Mouse (Mus musculus) neural tube, embryonic 10.5 days (tissue): ENCODE data around the gene Lmcd1.
A peak's percentile ranks its signal among the peaks of the same experiment; 100 is the strongest.

Source experiments
- DNase-seq: peaks from one replicate; pipeline ENCODE4 v3.0.0-alpha.2; 2017; ENCODE audit warnings: low spot score; ENCODE audit errors: extremely low spot score

The Lmcd1 gene

DNA sequence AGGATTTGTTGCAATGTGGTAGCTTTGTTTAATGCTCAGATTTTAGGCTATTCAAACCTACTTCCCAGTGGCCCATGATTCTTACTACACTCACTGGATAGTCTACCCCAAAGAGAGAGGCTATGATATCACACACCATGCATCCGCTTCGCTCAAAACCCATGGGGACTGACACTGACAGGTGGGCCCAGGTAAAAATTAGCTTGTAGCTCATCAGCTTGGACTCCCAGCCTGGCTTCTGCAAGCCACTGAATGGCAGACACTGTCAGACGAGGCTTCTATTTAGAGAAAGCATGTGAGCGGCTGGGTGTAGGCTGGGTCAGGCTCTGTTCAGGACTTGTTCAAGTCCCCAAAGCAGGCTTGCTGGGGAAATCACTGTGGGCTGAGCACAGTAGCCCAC is 76.9 kb downstream of the Lmcd1 start:
- DNase-seq = no peak

DNA sequence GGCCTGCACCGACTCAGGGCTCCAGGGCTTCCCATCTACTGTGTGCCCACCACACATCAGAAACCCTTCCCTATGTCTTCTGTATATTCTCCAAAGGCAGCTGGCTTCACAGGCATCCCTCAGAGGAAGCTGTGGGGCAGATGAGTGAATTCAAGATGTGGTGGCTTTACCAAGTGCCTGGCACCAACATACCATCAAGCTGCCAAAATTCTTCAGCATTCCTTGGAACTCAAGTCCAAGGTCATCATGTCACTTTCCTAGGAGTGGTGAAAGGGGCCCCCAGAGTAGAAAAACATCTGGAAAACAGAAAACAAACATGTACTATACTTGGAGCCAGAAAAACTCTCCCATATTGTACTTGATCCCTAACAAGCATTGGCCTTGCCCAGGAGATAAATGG is 85.8 kb downstream of the Lmcd1 start:
- DNase-seq = no peak

DNA sequence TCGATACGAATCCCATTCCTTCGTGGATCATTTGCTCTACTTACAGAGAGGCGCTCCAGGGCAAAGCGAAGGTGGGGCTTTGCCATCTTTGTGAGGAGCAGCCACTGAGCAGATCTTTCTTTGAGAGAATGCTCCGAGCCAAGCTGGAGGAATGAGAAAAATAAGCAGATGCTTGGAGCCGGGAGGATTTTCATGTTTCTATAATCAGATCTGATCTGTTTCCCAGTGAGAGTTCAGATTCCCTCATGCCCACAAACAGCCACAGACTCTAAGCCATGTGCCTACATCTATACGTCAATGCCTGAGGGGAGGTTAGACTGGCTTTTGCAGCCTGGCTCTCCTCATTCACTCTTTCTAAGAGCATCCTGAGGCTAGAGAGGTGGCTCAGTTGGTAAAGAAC is 87.1 kb downstream of the Lmcd1 start:
- no peak for DNase-seq

DNA sequence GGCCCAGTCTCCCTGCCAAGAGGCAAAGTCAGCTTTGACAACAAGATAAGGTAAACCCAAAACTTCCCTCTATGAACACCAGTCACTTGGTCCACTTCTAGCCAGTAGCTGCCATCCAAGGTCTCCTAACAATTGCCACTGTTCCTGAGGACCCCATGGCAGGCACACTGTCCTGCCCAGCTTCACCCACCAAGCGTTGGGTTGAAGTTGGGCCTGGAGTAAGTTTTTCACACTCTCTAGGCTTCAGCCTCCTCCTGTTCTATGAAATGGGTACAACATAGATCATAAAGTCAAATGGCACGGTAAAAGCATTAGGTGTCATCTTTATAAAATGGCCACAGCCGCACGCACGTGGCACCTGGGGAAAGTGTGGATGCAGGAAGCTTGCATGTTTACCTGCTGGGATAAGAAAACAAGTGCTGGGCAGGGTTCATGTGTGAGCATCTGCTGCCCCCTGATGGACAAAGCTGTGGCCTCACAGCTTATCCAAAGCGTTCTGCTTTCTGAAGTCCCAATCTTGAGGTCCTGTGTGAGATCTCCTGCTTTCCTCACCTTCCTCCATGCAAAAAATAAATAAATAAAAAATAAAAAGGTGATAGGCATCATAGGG is 88.9 kb downstream of the Lmcd1 start:
- peak; percentile 56 for DNase-seq

DNA sequence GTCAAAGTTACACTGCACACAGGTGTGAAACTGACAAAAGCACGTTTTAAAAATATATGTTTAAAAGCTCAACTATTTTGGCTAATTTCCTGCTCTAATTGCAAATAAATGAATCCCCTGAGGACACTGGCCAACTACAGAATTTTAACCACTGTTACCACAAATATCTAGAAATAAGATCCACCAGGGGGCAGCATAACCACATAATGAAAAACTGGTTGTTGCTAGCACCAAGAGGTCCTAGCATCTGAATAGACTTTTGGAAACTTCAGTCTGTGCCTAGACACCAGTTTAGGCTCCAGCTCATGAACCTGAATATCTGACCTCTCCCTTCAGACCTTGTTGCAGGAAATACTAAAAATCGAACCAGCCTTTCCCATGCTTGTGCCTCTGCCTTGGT is 91.0 kb downstream of the Lmcd1 start:
- DNase-seq = peak; percentile 15

DNA sequence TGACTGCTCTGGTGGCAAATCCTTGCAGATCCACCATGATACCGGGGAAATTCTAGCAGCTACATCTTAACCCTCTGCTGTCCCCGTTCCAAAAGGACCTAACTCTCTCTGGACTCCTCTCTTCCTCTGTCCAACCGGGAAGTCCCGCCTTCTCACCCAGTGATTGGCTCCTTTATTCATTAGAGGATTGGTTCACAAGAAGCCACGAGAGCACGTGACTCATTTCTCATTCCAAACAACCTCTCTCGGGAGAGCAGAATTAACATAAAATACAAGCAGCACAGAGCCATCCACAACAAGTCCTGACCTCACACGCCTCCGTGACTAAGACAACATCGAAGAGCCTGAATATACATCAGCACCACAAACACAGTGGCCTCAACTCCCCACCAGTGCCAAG is 91.7 kb downstream of the Lmcd1 start:
- DNase-seq = no peak

DNA sequence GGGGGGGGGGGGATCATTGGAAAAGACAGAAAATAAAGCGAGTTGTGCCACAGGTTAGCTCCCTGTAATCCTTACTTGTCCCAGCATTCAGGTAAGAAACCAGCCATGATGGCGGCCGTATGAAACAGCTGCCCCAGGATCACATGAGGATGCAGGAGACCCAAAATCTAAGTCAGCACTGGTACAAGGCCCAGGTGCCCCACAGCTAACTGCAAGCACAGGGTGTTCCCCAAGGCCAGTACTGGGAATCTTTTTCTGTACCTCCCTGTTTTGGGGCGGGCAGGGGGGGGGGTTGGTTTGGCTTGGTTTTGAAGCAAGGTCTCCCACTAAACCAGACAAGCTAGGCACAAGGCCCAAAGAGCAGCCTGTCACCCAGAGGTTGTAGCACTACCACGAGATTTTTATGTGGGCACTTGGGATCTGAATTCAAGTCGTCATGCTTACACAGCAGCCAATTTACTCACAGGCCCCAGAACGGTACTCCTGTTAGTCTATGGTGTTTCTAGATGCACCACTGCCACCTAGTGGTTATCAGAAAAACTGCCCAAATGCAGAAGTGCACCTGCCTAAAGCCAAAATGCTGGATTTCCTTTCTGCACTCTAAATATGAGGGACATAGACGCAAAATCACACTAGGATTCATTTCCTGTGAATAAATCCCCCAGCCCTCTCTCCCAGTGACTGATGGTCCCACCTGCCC is 100.5 kb downstream of the Lmcd1 start:
- DNase-seq = peak; percentile 32

DNA sequence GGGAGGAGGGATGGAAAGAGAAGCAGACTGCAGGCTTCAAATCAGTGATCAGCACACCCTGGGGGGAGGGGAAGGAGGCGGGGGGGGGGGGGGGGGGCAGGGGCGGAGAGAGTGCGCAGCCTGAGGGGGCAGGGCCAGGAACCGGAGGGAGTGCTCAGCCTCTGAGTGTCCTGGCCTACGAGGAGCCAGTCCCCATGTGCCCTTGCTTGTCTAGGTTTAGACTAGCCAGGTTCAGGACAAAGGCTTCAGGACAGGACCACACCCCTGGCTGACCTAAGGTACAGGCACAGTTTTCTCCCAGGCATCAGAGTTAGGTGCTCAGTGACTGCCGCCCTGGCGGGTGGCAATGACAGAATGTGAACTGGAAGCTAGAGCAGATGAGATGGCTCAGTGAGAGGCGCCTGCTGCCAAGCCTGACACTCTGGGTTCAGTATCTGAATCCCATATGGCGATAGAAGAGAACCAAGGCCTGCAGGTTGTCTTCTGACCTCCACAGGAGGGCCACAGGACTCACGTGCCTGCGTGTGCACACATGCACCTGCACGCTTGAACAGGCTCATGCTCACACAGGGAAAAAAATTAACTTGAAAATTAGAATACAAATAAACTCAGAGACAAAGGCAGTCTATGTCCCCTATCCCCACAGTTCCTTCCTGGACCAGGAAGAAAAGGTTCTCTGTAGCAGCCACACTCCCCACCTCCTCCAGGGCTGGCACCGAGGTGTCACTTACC is 102.3 kb downstream of the Lmcd1 start:
- DNase-seq = no peak

DNA sequence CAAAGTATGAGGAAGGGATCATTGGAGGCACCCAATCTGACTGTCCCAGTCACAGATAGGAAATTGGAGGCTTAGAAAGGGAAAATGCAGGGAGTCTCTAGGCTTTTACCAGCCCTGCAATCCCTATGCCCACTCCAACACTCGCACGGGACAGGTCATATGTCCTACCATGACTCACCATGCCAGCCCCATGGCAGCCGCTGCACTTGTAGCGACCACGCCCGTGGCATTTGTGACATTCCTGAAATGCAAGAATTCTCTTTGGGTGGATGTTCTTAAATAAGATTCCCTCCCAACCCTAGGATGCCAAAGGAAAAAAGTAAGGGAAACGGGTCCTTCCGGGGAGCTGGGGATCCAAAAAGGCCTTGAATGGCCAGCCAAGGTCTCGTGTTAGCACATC is 105.5 kb downstream of the Lmcd1 start:
- DNase-seq = no peak
